Comparison of ENCODE assay signal across 32 mouse cellular contexts in the genomic region with DNA sequence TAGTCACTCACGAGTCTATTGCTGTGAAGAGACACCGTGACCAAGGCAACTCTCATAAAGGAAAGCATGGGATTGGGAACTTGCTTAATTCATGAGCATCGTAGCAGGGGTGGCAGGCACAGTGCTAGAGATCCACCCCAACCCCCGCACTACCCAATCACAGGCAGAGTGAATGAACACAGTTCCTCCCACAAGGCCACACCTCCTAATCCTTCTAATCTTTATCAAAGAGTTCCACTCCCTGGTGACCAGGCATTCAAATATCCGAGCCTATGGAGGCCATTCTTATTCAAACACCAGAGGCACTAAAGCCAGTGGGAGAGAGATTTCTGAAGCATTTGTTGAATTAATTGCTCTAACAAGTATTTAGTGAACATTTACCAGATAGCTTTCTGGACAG. TPM values are rescaled to one million over a fixed set of nuclear protein-coding genes. Genes with fewer than 3 reads are reported as not detected.
DNase-seq lines count a peak whose midpoint lies in the region; ATAC-seq and TF ChIP-seq lines count a peak whose summit lies in the region.
"Had no signal": no experiment of that assay in that cellular context is flagged by ENCODE, and none has a peak within 500 bp of the region (broad histone marks: within the 10 kb centered on the region; RNA-seq: fewer than 3 reads in every experiment).

No protein-coding gene starts in this region.

- no peak overlapping the region for H3K4me2 ChIP-seq in liver, postnatal 0 days (ENCODE audit: low read depth, low read length)
- H3K4me2 ChIP-seq in hindbrain, embryonic 14.5 days (replicated peaks): no peak overlapping the region
- H3K4me2 ChIP-seq: embryonic facial prominence, embryonic 13.5 days; forebrain, embryonic 12.5 days; forebrain, embryonic 15.5 days; heart, embryonic 13.5 days; hindbrain, embryonic 13.5 days had no signal

- H3K27ac ChIP-seq in liver, postnatal 0 days (ENCODE audit: low read depth): peak overlapping the region; percentile 74; the same call in 1 of the 2 replicates
- no peak overlapping the region for H3K27ac ChIP-seq in hindbrain, embryonic 14.5 days
- H3K27ac ChIP-seq: embryonic facial prominence, embryonic 10.5 days; embryonic facial prominence, embryonic 13.5 days; forebrain, embryonic 12.5 days; forebrain, embryonic 15.5 days; heart, embryonic 10.5 days; heart, embryonic 13.5 days; hindbrain, embryonic 10.5 days; hindbrain, embryonic 13.5 days; hindbrain, postnatal 0 days had no signal

- peaks cover 45% of the 10 kb centered on the region for H3K4me1 ChIP-seq in liver, postnatal 0 days (ENCODE audit: insufficient read depth)
- peaks cover 10% of the 10 kb centered on the region for H3K4me1 ChIP-seq in lung, adult 2 months (ENCODE audit: control insufficient read depth, insufficient read depth, low read length)
- peaks cover 14% of the 10 kb centered on the region for H3K4me1 ChIP-seq in hindbrain, embryonic 14.5 days (replicated peaks; ENCODE audit: control insufficient read depth, insufficient read depth, low read length)

- 89% methylated on average over 5 of the region's 5 CpGs for WGBS in liver, postnatal 0 days (ENCODE audit: insufficient replicate concordance)
- 91% methylated on average over 5 of the region's 5 CpGs for WGBS in lung, adult 2 months
- 89% methylated on average over 5 of the region's 5 CpGs for WGBS in hindbrain, embryonic 14.5 days

- no peak overlapping the region for H3K9ac ChIP-seq in liver, postnatal 0 days (replicated peaks)
- no peak overlapping the region for H3K9ac ChIP-seq in hindbrain, embryonic 14.5 days
- H3K9ac ChIP-seq: embryonic facial prominence, embryonic 13.5 days; forebrain, embryonic 12.5 days; forebrain, embryonic 15.5 days; heart, embryonic 13.5 days; hindbrain, embryonic 13.5 days had no signal

- no peaks in the 10 kb centered on the region for H3K9me3 ChIP-seq in liver, postnatal 0 days (ENCODE audit: low read length)
- H3K9me3 ChIP-seq in hindbrain, embryonic 14.5 days (ENCODE audit: control insufficient read depth, low read length): no peaks in the 10 kb centered on the region
- H3K9me3 ChIP-seq: embryonic facial prominence, embryonic 13.5 days; forebrain, embryonic 12.5 days; forebrain, embryonic 15.5 days; heart, embryonic 10.5 days; hindbrain, embryonic 10.5 days; hindbrain, embryonic 13.5 days had no signal

- no peaks in the 10 kb centered on the region for H3K27me3 ChIP-seq in liver, postnatal 0 days (ENCODE audit: insufficient read depth, low read length)
- no peaks in the 10 kb centered on the region for H3K27me3 ChIP-seq in hindbrain, embryonic 14.5 days (ENCODE audit: control insufficient read depth, insufficient read depth, low read length)
- H3K27me3 ChIP-seq: embryonic facial prominence, embryonic 13.5 days; forebrain, embryonic 15.5 days; heart, embryonic 13.5 days; hindbrain, embryonic 13.5 days had no signal

- no peak for TF ChIP-seq CTCF in liver, postnatal 0 days (IDR thresholded peaks at IDR 0.05; ENCODE audit: low read depth)
- TF ChIP-seq CTCF in lung, adult 2 months (IDR thresholded peaks at IDR 0.05; ENCODE audit: insufficient read depth, low read length): no peak

- DNase-seq in heart, adult 11 months: peak; percentile 89
- DNase-seq in heart, postnatal 4 days: no peak
- DNase-seq in liver, postnatal 0 days: no peak
- DNase-seq in liver (no peak), ZHBTc4 (ENCODE audit: low read depth, low spot score) (peak; percentile 62)
- DNase-seq in lung, adult 2 months: no peak
- DNase-seq in hindbrain, embryonic 14.5 days (ENCODE audit: low spot score): no peak
- DNase-seq: adrenal gland, adult 2 months; adrenal gland, postnatal 14 days; cerebellum, adult 2 months; cerebellum, postnatal 36 days; embryo, embryonic 11 days; gastrocnemius, postnatal 14 days; heart, adult 18-20 months; kidney, adult 8-10 months had no signal

- H3K36me3 ChIP-seq in liver, postnatal 0 days (replicated peaks; ENCODE audit: insufficient read depth, low read length): peaks cover 12% of the 10 kb centered on the region
- H3K36me3 ChIP-seq in hindbrain, embryonic 14.5 days (replicated peaks; ENCODE audit: control insufficient read depth, insufficient read depth): peaks cover 2% of the 10 kb centered on the region

- no peak for ATAC-seq in liver, postnatal 0 days
- no peak for ATAC-seq in hindbrain, embryonic 14.5 days (ENCODE audit: low FRiP score)
- ATAC-seq: CD4-positive, CD25-positive, alpha-beta regulatory T cell, adult 4 months; forebrain, embryonic 15.5 days; hindbrain, postnatal 0 days; inflammation-experienced regulatory T-cells, adult 6 months; intestine, postnatal 0 days had no signal

- TF ChIP-seq POLR2A in lung, adult 2 months (IDR thresholded peaks at IDR 0.05; ENCODE audit: borderline replicate concordance, extremely low read depth, low read depth, low read length): no peak

- TF ChIP-seq EP300 in liver, postnatal 0 days (IDR thresholded peaks at IDR 0.05; ENCODE audit: low read depth): no peak

- H3K4me3 ChIP-seq in liver, postnatal 0 days (ENCODE audit: low read depth, low read length): no peak overlapping the region
- no peak overlapping the region for H3K4me3 ChIP-seq in lung, adult 2 months (replicated peaks; ENCODE audit: extremely low read depth, low read depth, low read length)
- no peak overlapping the region for H3K4me3 ChIP-seq in hindbrain, embryonic 14.5 days (replicated peaks; ENCODE audit: low read length)
- H3K4me3 ChIP-seq: embryonic facial prominence, embryonic 10.5 days; embryonic facial prominence, embryonic 13.5 days; erythroblast, embryonic 14.5 days; forebrain, embryonic 12.5 days; forebrain, embryonic 15.5 days; heart, embryonic 10.5 days; heart, embryonic 13.5 days; hindbrain, embryonic 10.5 days; hindbrain, embryonic 13.5 days had no signal

RNA-seq across cellular contexts. Expression of a gene that starts 2.1 kb away (rescaled TPM):
- total RNA-seq in heart, postnatal 4 days (2021): under 1 TPM in 1 of 2 experiments, not detected in 1; 0.18 TPM
- polyA plus RNA-seq in liver, postnatal 0 days (2015; fragmentation: Nextera tagmentation; extraction: Ambion mirVana): 0.11 and 0.15 TPM in 2 replicates
- 0.08 TPM in 1 of 2 replicates, not detected in the other for polyA plus RNA-seq in lung, adult 2 months (2012; rRNA removed)
- 0.11 and 0.26 TPM in 2 replicates for polyA plus RNA-seq in hindbrain, embryonic 14.5 days (2014; fragmentation: Nextera tagmentation; extraction: Ambion mirVana)
- total RNA-seq: gastrocnemius, postnatal 4 days; hindbrain, postnatal 0 days had no signal
- polyA plus RNA-seq: embryonic facial prominence, embryonic 13.5 days; heart, embryonic 10.5 days; heart, embryonic 13.5 days; heart, embryonic 16.5 days had no signal

RNA-seq across cellular contexts. Expression of a gene that starts 2.5 kb away (rescaled TPM):
- total RNA-seq in heart, postnatal 4 days (2021): 10 to 100 TPM; 74.6 to 74.8 TPM
- polyA plus RNA-seq in liver, postnatal 0 days (2015; fragmentation: Nextera tagmentation; extraction: Ambion mirVana): 63.0 and 64.4 TPM in 2 replicates
- 260 and 262 TPM in 2 replicates for polyA plus RNA-seq in lung, adult 2 months (2012; rRNA removed)
- 102 TPM in 2 replicates for polyA plus RNA-seq in hindbrain, embryonic 14.5 days (2014; fragmentation: Nextera tagmentation; extraction: Ambion mirVana)

RNA-seq across cellular contexts. Expression of a gene that starts 6.3 kb away (rescaled TPM):
- total RNA-seq in heart, postnatal 4 days (2021): under 1 TPM in 1 of 2 experiments, not detected in 1; 0.07 TPM
- not detected in 2 replicates for polyA plus RNA-seq in liver, postnatal 0 days (2015; fragmentation: Nextera tagmentation; extraction: Ambion mirVana)
- polyA plus RNA-seq in lung, adult 2 months (2012; rRNA removed): 0.05 and 0.08 TPM in 2 replicates
- polyA plus RNA-seq in hindbrain, embryonic 14.5 days (2014; fragmentation: Nextera tagmentation; extraction: Ambion mirVana): not detected in 2 replicates
- total RNA-seq: adrenal gland, postnatal 14 days; gastrocnemius, postnatal 14 days; gastrocnemius, postnatal 4 days; heart, postnatal 25 days had no signal
- polyA plus RNA-seq: C2C12; embryonic facial prominence, embryonic 10.5 days; embryonic facial prominence, embryonic 13.5 days; forebrain, embryonic 12.5 days; forebrain, embryonic 15.5 days; heart, embryonic 10.5 days; heart, embryonic 13.5 days; heart, embryonic 16.5 days; hindbrain, embryonic 10.5 days; hindbrain, embryonic 13.5 days; intestine, postnatal 0 days had no signal

RNA-seq across cellular contexts. Expression of a gene that starts 7.5 kb away (rescaled TPM):
- 1 to 10 TPM; 2.0 to 2.2 TPM for total RNA-seq in heart, postnatal 4 days (2021)
- 35.7 and 35.8 TPM in 2 replicates for polyA plus RNA-seq in liver, postnatal 0 days (2015; fragmentation: Nextera tagmentation; extraction: Ambion mirVana)
- polyA plus RNA-seq in lung, adult 2 months (2012; rRNA removed): 55.0 and 75.4 TPM in 2 replicates
- 0.44 and 0.68 TPM in 2 replicates for polyA plus RNA-seq in hindbrain, embryonic 14.5 days (2014; fragmentation: Nextera tagmentation; extraction: Ambion mirVana)
- polyA plus RNA-seq: embryonic facial prominence, embryonic 10.5 days had no signal

RNA-seq across cellular contexts. Expression of a gene that starts 17.2 kb away (rescaled TPM):
- total RNA-seq in heart, postnatal 4 days (2021): 10 to 100 TPM; 26.0 to 26.3 TPM
- 22.1 and 23.0 TPM in 2 replicates for polyA plus RNA-seq in liver, postnatal 0 days (2015; fragmentation: Nextera tagmentation; extraction: Ambion mirVana)
- 35.2 and 51.2 TPM in 2 replicates for polyA plus RNA-seq in lung, adult 2 months (2012; rRNA removed)
- 35.8 and 39.7 TPM in 2 replicates for polyA plus RNA-seq in hindbrain, embryonic 14.5 days (2014; fragmentation: Nextera tagmentation; extraction: Ambion mirVana)

Comparison
In these comparisons a context has a peak if more than half of its experiments do, and no peak if none do; other contexts are left out.
1. DNase-seq: peak in heart, adult 11 months (single experiment) and ZHBTc4 (single experiment); none in heart, postnatal 4 days (single experiment), liver, postnatal 0 days (single experiment), liver (single experiment), lung, adult 2 months (single experiment) and hindbrain, embryonic 14.5 days (single experiment).